Mouse (Mus musculus) E14TG2a.4 (cell line): ENCODE results near the gene Sp110.
"Not testable (repeated sequence)": the region's sequence is repeated elsewhere in the genome, so short reads cannot be mapped to it uniquely, and the experiment has no call there.

Source experiments
- CTCF ChIP-seq: conservative IDR thresholded peaks from 2 replicates; pipeline ENCODE4 v1.5.1; 2014; ENCODE audit warnings: low read length
- NANOG ChIP-seq: IDR thresholded peaks from 2 replicates; pipeline ENCODE4 v1.6.1; 2014; ENCODE audit warnings: borderline replicate concordance, low read length, mixed read lengths
- POU5F1 ChIP-seq: IDR thresholded peaks from 2 replicates; pipeline ENCODE4 v1.6.1; 2014; ENCODE audit warnings: low read length, borderline replicate concordance

DNA sequence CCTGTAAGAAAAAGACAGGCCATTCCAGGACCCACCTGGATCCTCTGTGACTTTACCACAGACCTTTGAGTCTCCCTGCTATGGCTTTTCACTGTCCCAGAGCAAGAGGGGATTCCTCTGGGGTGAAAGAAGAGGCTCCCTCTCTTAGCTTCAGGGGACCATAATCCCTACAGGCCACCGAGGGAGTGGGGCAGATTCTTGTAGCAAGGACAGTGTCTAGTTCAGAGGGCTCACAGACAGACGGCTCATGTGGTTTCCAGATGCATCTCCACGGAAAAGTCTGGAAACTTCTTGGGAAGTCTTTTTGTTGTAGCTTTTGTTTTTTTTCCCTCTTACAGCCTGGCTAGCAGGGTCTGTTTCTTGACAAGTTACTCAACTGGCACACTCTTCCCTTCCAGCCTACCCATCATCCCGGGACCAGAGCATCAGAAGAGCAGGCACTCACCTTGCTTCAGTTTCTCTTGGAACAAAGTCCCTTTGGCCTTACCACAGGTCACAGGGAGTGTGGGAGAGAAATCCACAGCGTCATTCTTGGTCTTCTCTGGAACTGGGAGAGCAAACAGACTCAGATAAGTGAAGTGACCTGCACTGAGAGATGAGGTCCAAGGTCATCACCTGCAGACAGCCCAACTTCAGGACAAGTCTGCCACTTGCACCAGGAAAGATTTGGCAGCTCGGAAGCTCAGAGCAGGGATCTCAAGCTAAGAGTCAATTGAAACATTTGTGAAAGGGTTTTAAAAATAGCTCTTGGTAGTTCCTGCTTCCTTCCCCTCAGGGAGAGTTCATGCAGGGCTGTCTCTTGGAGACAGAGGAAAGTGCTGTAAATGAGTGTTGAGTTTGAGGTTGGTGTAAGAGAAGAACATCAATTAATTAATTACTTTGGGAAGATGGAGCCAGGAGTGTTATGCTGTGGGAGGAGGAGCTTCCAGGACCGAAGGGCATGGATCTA is 19.1 kb downstream of the Sp110 start:
- TF ChIP-seq CTCF, NANOG, POU5F1: not testable (repeated sequence)
